Mouse (Mus musculus) erythroblast, embryonic 14.5 days (primary cell): ENCODE results near the gene Stn1.

ENCODE experiments used
- GATA1 ChIP-seq: IDR thresholded peaks from 2 replicates; pipeline ENCODE4 v1.6.1; 2012; ENCODE audit warnings: low read length, inconsistent platforms, mixed read lengths
- TAL1 ChIP-seq: IDR thresholded peaks from 3 replicates; pipeline ENCODE4 v1.6.1; 2012; ENCODE audit warnings: low read length, inconsistent platforms, mixed read lengths

GRCm38 (mm10) chr19:47510135-47510472, 27.2 kb downstream of the Stn1 start:
- TF ChIP-seq GATA1 = no peak
- TF ChIP-seq TAL1 = no peak
